Mouse (Mus musculus): ENCODE measurements around the gene Ugt1a6a. TPM values are rescaled to one million over a fixed set of nuclear protein-coding genes. Genes with fewer than 3 reads are reported as not detected.

The Ugt1a6a gene
- polyA plus RNA-seq, 1 experiment: 20.9 TPM

GRCm38 (mm10) chr1:88206843-88207479, 72.4 kb downstream of the Ugt1a6a start:
- Histone ChIP-seq H3K27me3 (replicated peaks; ENCODE audit: control insufficient read depth, insufficient read depth, low read length) (no peaks in the 10 kb centered on the region), H3K27ac (ENCODE audit: insufficient read depth, low read depth, low read length) (no peak overlapping the region), H3K36me3 (ENCODE audit: control insufficient read depth, insufficient read depth, low read length) (no peaks in the 10 kb centered on the region), H3K4me3 (ENCODE audit: insufficient read depth, low read depth, low read length) (no peak overlapping the region), H3K4me1 (ENCODE audit: control insufficient read depth, insufficient read depth, low read length) (0 out of 2 replicates have a peak, but pooled peaks cover 5% of the 10 kb centered on the region)
- no peak for DNase-seq
- TF ChIP-seq POLR2A (IDR thresholded peaks at IDR 0.05; ENCODE audit: low read depth, low read length): no peak
- TF ChIP-seq CTCF (conservative IDR thresholded peaks at IDR 0.05; ENCODE audit: insufficient read depth, insufficient read length, low read depth, low read length): no peak
- 77% methylated on average over 2 of the region's 2 CpGs for WGBS

- no peaks in the 10 kb centered on the region for H3K27me3 ChIP-seq (replicated peaks; ENCODE audit: control insufficient read depth, insufficient read depth, low read length)
- H3K4me3 ChIP-seq (ENCODE audit: insufficient read depth, low read depth, low read length): no peak within 1 kb of the TSS
- DNase-seq: peak; percentile 74
- H3K36me3 ChIP-seq (ENCODE audit: control insufficient read depth, insufficient read depth, low read length): no peaks in the 10 kb centered on the region
- WGBS: 66% methylated on average over 8 of the region's 8 CpGs
- TF ChIP-seq CTCF (conservative IDR thresholded peaks at IDR 0.05; ENCODE audit: insufficient read depth, insufficient read length, low read depth, low read length): no peak
- TF ChIP-seq POLR2A (IDR thresholded peaks at IDR 0.05; ENCODE audit: low read depth, low read length): no peak
- no peaks in the 10 kb centered on the region for H3K4me1 ChIP-seq (ENCODE audit: control insufficient read depth, insufficient read depth, low read length)
- H3K27ac ChIP-seq (ENCODE audit: insufficient read depth, low read depth, low read length): no peak within 1 kb of the TSS
Observed at GRCm38 (mm10) chr1:88211812-88212211, 77.2 kb downstream of the Ugt1a6a start, which contains the start of gene Ugt1a1. Gene Ugt1a1, plus strand, starts transcription at chr1:88211959.

DNA sequence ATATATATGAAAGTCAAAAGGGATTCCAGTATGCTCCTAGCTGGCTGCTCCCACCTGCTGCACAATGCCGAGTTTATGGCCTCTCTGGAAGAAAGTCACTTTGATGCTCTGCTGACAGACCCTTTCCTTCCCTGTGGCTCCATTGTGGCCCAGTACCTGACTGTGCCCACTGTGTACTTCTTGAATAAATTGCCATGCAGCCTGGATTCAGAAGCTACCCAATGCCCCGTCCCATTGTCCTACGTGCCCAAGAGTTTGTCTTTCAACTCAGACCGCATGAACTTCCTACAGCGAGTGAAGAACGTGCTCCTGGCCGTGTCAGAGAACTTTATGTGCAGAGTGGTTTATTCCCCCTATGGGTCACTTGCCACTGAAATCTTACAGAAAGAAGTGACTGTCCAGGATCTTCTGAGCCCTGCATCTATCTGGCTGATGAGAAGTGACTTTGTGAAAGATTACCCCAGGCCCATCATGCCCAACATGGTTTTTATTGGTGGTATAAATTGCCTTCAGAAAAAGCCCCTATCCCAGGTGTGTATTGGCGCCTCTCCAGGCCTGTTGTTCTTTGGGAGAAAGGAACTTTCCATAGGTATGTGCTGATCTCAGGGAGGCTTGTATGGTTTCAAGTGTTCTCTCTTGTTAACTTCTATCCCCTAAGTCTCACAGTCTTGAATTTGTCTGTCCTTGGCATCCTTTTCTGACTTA, 77.9 kb downstream of the Ugt1a6a start:
- no peak for TF ChIP-seq CTCF (conservative IDR thresholded peaks at IDR 0.05; ENCODE audit: insufficient read depth, insufficient read length, low read depth, low read length)
- TF ChIP-seq POLR2A (IDR thresholded peaks at IDR 0.05; ENCODE audit: low read depth, low read length): no peak
- Histone ChIP-seq H3K4me3 (ENCODE audit: insufficient read depth, low read depth, low read length) (no peak overlapping the region), H3K27ac (ENCODE audit: insufficient read depth, low read depth, low read length) (no peak overlapping the region), H3K36me3 (ENCODE audit: control insufficient read depth, insufficient read depth, low read length) (no peaks in the 10 kb centered on the region), H3K4me1 (ENCODE audit: control insufficient read depth, insufficient read depth, low read length) (no peaks in the 10 kb centered on the region), H3K27me3 (replicated peaks; ENCODE audit: control insufficient read depth, insufficient read depth, low read length) (no peaks in the 10 kb centered on the region)
- peak; percentile 20 for DNase-seq
- 60% methylated on average over 8 of the region's 8 CpGs for WGBS

GRCm38 (mm10) chr1:88213061-88213460, 78.5 kb downstream of the Ugt1a6a start:
- 77% methylated on average over 1 of the region's 1 CpGs for WGBS
- TF ChIP-seq CTCF (conservative IDR thresholded peaks at IDR 0.05; ENCODE audit: insufficient read depth, insufficient read length, low read depth, low read length) (no peak), POLR2A (IDR thresholded peaks at IDR 0.05; ENCODE audit: low read depth, low read length) (no peak)
- no peak overlapping the region for H3K27ac ChIP-seq (ENCODE audit: insufficient read depth, low read depth, low read length)
- H3K36me3 ChIP-seq (ENCODE audit: control insufficient read depth, insufficient read depth, low read length): no peaks in the 10 kb centered on the region
- no peaks in the 10 kb centered on the region for H3K27me3 ChIP-seq (replicated peaks; ENCODE audit: control insufficient read depth, insufficient read depth, low read length)
- no peaks in the 10 kb centered on the region for H3K4me1 ChIP-seq (ENCODE audit: control insufficient read depth, insufficient read depth, low read length)
- no peak for DNase-seq
- H3K4me3 ChIP-seq (ENCODE audit: insufficient read depth, low read depth, low read length): no peak overlapping the region

DNA sequence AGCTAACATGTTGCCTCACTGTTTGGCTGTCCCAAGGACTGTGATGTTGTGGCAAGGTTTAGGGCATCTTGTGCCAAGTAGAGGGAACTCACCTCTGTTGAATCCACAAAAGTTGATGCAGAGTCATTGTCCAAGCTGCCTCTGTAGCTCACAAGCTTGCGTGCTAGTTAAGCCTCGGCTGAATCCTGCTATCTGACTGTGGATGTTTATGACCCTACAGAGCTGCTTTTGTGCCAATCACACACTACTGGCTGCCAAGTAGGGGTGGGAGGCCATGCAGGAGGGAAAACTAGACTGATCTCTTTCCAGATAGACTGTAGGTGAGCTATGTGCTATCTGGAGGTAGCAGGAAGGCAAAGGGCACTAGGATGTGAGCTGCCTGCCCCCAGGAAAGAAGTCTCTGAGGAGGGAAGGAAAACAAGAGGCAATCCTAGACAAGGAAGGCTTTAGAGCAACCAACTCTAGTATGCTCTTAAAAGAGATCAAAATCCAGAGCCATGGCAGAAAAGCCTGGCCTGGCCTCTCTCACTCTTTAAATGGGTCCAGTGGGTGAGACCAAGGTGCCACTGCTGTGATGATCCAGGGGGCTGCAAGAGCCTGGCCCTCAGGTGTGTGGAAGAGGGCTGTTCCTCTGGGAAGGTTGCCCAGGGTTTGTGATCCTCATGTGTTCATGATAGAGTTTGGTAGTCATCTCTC, 79.3 kb downstream of the Ugt1a6a start:
- H3K4me3 ChIP-seq (ENCODE audit: insufficient read depth, low read depth, low read length): no peak overlapping the region
- H3K36me3 ChIP-seq (ENCODE audit: control insufficient read depth, insufficient read depth, low read length): no peaks in the 10 kb centered on the region
- no peak overlapping the region for H3K27ac ChIP-seq (ENCODE audit: insufficient read depth, low read depth, low read length)

GRCm38 (mm10) chr1:88214462-88214952, 79.9 kb downstream of the Ugt1a6a start:
- H3K4me1 ChIP-seq (ENCODE audit: control insufficient read depth, insufficient read depth, low read length): no peaks in the 10 kb centered on the region
- H3K27ac ChIP-seq (ENCODE audit: insufficient read depth, low read depth, low read length): no peak overlapping the region
- no peak for DNase-seq
- TF ChIP-seq POLR2A (IDR thresholded peaks at IDR 0.05; ENCODE audit: low read depth, low read length) (no peak), CTCF (conservative IDR thresholded peaks at IDR 0.05; ENCODE audit: insufficient read depth, insufficient read length, low read depth, low read length) (no peak)
- H3K27me3 ChIP-seq (replicated peaks; ENCODE audit: control insufficient read depth, insufficient read depth, low read length): no peaks in the 10 kb centered on the region
- no peaks in the 10 kb centered on the region for H3K36me3 ChIP-seq (ENCODE audit: control insufficient read depth, insufficient read depth, low read length)
- H3K4me3 ChIP-seq (ENCODE audit: insufficient read depth, low read depth, low read length): no peak overlapping the region
- WGBS: 76% methylated on average over 2 of the region's 2 CpGs

More for the DNA sequence above, 79.3 kb downstream of the Ugt1a6a start:
- peak; percentile 32 for DNase-seq
- TF ChIP-seq CTCF (conservative IDR thresholded peaks at IDR 0.05; ENCODE audit: insufficient read depth, insufficient read length, low read depth, low read length) (no peak), POLR2A (IDR thresholded peaks at IDR 0.05; ENCODE audit: low read depth, low read length) (no peak)
- WGBS: 71% methylated on average over 2 of the region's 2 CpGs
- no peaks in the 10 kb centered on the region for H3K4me1 ChIP-seq (ENCODE audit: control insufficient read depth, insufficient read depth, low read length)
- H3K27me3 ChIP-seq (replicated peaks; ENCODE audit: control insufficient read depth, insufficient read depth, low read length): no peaks in the 10 kb centered on the region

Measured in kidney, adult 2 months (tissue).